Mouse (Mus musculus): ENCODE measurements around the gene Mansc4.
A peak's percentile ranks its signal among the peaks of the same experiment; 100 is the strongest.

Mansc4 gene

GRCm38 (mm10) chr6:147076878-147077277 is 10.0 kb downstream of the Mansc4 start:
- DNase-seq = no peak

- no peak for DNase-seq
Observed at GRCm38 (mm10) chr6:147075808-147076387, 10.9 kb downstream of the Mansc4 start.

GRCm38 (mm10) chr6:147064944-147065261 is 21.9 kb downstream of the Mansc4 start:
- DNase-seq = no peak

GRCm38 (mm10) chr6:147064226-147064943 is 22.4 kb downstream of the Mansc4 start:
- DNase-seq = no peak

- DNase-seq = no peak
Observed at GRCm38 (mm10) chr6:147062694-147063093, 24.1 kb downstream of the Mansc4 start.

GRCm38 (mm10) chr6:147062034-147062433 is 24.8 kb downstream of the Mansc4 start:
- no peak for DNase-seq

- no peak for DNase-seq
Observed at GRCm38 (mm10) chr6:147061630-147062029, 25.2 kb downstream of the Mansc4 start.

GRCm38 (mm10) chr6:147059326-147059725 is 27.5 kb downstream of the Mansc4 start:
- DNase-seq = no peak

- no peak for DNase-seq
Observed at GRCm38 (mm10) chr6:147055374-147055977, 31.4 kb downstream of the Mansc4 start.

GRCm38 (mm10) chr6:147053785-147054646 is 32.8 kb downstream of the Mansc4 start:
- no peak for DNase-seq

GRCm38 (mm10) chr6:147052440-147052839 is 34.4 kb downstream of the Mansc4 start:
- no peak for DNase-seq

- DNase-seq = no peak
Observed at GRCm38 (mm10) chr6:147051666-147052065, 35.2 kb downstream of the Mansc4 start.

- DNase-seq = no peak
Observed at GRCm38 (mm10) chr6:147049239-147049805, 37.5 kb downstream of the Mansc4 start.

GRCm38 (mm10) chr6:147043633-147044032 is 43.2 kb downstream of the Mansc4 start:
- no peak for DNase-seq

- peak; percentile 87 for DNase-seq
Observed at GRCm38 (mm10) chr6:147042291-147043290, 44.2 kb downstream of the Mansc4 start, which contains the start of gene Mrps35. Gene Mrps35 (plus strand): TSS chr6:147042764.

GRCm38 (mm10) chr6:147032303-147032925 is 54.4 kb downstream of the Mansc4 start, which contains the start of gene Rep15:
Gene Rep15 (plus strand): TSS chr6:147032584.
- DNase-seq = no peak

- DNase-seq = no peak
Observed at GRCm38 (mm10) chr6:147030096-147030885, 56.5 kb downstream of the Mansc4 start.

GRCm38 (mm10) chr6:147029591-147029990 is 57.2 kb downstream of the Mansc4 start:
- no peak for DNase-seq

- DNase-seq = no peak
Observed at GRCm38 (mm10) chr6:147028396-147028795, 58.4 kb downstream of the Mansc4 start.
